Mouse (Mus musculus) liver, embryonic 11.5 days (tissue): ENCODE results near the gene Naa35. TPM values are rescaled to one million over a fixed set of nuclear protein-coding genes. Genes with fewer than 3 reads are reported as not detected.
A peak's percentile ranks its signal among the peaks of the same experiment; 100 is the strongest.

Experiments used
- ATAC-seq: fragments of 200-750 bp; cut with Nextera tagmentation; replicated peaks from 2 replicates; pipeline ENCODE4 v1.8.0; 2017; ENCODE audit warnings: moderate number of reproducible peaks, mild to moderate bottlenecking, moderate TSS enrichment, moderate library complexity; ENCODE audit not compliant: low FRiP score
- DNase-seq: peaks from one replicate; pipeline ENCODE4 v3.0.0-alpha.2; 2017; ENCODE audit warnings: low spot score
- H3K27ac ChIP-seq: fragments of 300-500 bp; sonication (generic); 2 replicates; pipeline ENCODE4 v1.5.1; 2014; ENCODE audit warnings: mild to moderate bottlenecking, low read depth, low read length, control low read depth
- H3K27me3 ChIP-seq: fragments of 300-500 bp; sonication (generic); replicated peaks from 2 replicates; pipeline ENCODE4 v1.6.1; 2014; ENCODE audit warnings: low read length, mixed read lengths; ENCODE audit not compliant: control insufficient read depth, insufficient read depth
- H3K36me3 ChIP-seq: fragments of 300-500 bp; sonication (generic); 2 replicates; pipeline ENCODE4 v1.6.1; 2014; ENCODE audit warnings: mild to moderate bottlenecking, low read length, moderate library complexity, mixed read lengths; ENCODE audit not compliant: control insufficient read depth, insufficient read depth
- H3K4me1 ChIP-seq: fragments of 300-500 bp; sonication (generic); replicated peaks from 2 replicates; pipeline ENCODE4 v1.6.1; 2014; ENCODE audit warnings: low read length, mixed read lengths; ENCODE audit not compliant: control insufficient read depth, insufficient read depth
- H3K4me2 ChIP-seq: fragments of 300-500 bp; sonication (generic); 2 replicates; pipeline ENCODE4 v1.6.1; 2014; ENCODE audit warnings: mild to moderate bottlenecking, control low read depth, moderate library complexity
- H3K4me3 ChIP-seq: fragments of 300-500 bp; sonication (generic); 2 replicates; pipeline ENCODE4 v1.5.1; 2014; ENCODE audit warnings: low read depth, low read length, control low read depth
- H3K9ac ChIP-seq: fragments of 300-500 bp; sonication (generic); 2 replicates; pipeline ENCODE4 v1.6.1; 2014; ENCODE audit warnings: low read depth, low read length, control low read depth
- H3K9me3 ChIP-seq: fragments of 300-500 bp; sonication (generic); 2 replicates; pipeline ENCODE4 v1.6.1; 2016; ENCODE audit warnings: low read length, inconsistent platforms, mixed read lengths; ENCODE audit not compliant: control insufficient read depth
- WGBS: fragments of 180-500 bp; shearing (Covaris S2); extraction: QIAGEN DNeasy Blood & Tissue Kit; methylation state at CpG from one replicate; pipeline ENCODE4 v1.1.7; 2014; 5-methylcytosine and 5-hydroxymethylcytosine counted together
- polyA plus RNA-seq: library from polyadenylated mRNA; unstranded; fragments of >200 nt; fragmentation: Nextera tagmentation; extraction: Ambion mirVana; gene quantifications from 2 replicates; pipeline ENCODE4 v1.2.1, GENCODE M21; 2014

The Naa35 gene
- polyA plus RNA-seq, 1 experiment from 2014 or later = 53.6 TPM

DNA sequence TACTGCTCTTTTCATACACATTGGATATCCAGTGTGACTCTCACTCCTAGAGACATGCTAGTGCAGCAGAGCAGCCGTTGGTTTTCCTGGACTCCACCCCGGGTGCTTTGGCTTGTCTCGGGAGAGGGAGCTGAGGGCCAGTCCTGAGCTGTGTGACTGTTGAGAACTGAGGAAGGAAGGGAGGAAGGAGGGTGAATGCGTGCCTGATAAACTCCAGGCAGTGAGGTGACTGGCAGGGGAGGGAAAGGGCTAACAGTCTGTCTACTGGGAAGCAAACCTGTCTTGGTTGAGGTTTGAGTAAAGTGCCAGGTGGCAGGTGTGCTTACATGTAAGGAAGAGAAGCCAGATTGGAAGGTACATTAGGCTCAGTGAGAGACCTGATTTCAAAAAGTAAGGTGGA, 28.8 kb downstream of the Naa35 start:
- Histone ChIP-seq H3K4me3 (no peak overlapping the region), H3K27ac (no peak overlapping the region), H3K4me1 (no peaks in the 10 kb centered on the region), H3K4me2 (no peak overlapping the region), H3K9ac (no peak overlapping the region), H3K9me3 (no peaks in the 10 kb centered on the region), H3K27me3 (no peaks in the 10 kb centered on the region), H3K36me3 (peaks cover 8% of the 10 kb centered on the region)
- ATAC-seq (no peak), DNase-seq (no peak)
- WGBS = 69% methylated on average over 4 of the region's 4 CpGs

DNA sequence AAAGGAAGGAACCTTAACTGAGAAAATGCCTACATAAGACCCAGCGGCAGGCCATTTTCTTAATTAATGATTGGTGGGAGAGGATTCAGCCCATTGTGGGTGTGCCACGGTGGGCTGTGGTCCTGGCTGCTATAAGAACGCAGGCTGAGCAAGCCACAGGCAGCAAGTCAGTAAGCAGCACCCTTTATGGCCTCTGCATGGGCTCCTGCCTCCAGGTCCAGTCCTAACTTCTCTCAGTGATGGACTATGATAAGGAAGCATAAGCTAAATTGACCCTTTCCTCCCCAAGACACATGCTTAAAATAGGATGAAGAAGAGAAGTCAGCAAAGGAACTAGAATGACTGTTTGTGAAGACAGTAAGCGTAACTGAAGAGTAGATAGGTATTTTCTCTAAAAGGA, 30.1 kb downstream of the Naa35 start:
- H3K4me1 ChIP-seq = no peaks in the 10 kb centered on the region
- ATAC-seq = no peak
- 82% methylated on average over 4 of the region's 4 CpGs for WGBS
- DNase-seq = no peak
- peaks cover 11% of the 10 kb centered on the region for H3K36me3 ChIP-seq
- H3K4me2 ChIP-seq = no peak overlapping the region
- no peak overlapping the region for H3K27ac ChIP-seq
- H3K9me3 ChIP-seq = no peaks in the 10 kb centered on the region
- no peak overlapping the region for H3K4me3 ChIP-seq
- H3K9ac ChIP-seq = no peak overlapping the region; the same call in 1 of the 2 replicates
- H3K27me3 ChIP-seq = no peaks in the 10 kb centered on the region

DNA sequence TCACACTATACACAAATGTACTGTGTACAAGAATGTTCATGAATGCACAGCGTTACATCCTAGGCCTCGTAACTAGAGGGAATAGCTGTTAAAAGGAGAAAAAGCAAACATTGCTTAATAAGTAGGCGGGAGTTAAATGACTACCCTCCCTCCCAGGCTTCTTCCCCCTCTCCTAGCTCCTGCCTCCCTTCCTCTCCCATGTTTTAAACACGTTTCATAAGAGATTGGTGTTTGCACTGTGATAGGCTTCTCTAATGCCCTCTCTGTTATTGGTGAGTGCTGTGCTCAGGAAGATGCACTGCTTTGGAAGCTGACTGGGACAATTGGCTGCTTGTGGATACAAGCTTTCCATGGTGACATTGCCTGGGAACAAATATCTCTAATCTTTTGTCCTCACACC, 30.5 kb downstream of the Naa35 start:
- H3K36me3 ChIP-seq = peaks cover 11% of the 10 kb centered on the region
- DNase-seq (no peak), ATAC-seq (no peak)
- no peak overlapping the region for H3K4me3 ChIP-seq
- H3K27ac ChIP-seq = no peak overlapping the region
- H3K9me3 ChIP-seq = no peaks in the 10 kb centered on the region
- WGBS = 75% methylated on average over 4 of the region's 4 CpGs
- H3K4me1 ChIP-seq = no peaks in the 10 kb centered on the region
- H3K27me3 ChIP-seq = no peaks in the 10 kb centered on the region
- H3K9ac ChIP-seq = no peak overlapping the region
- no peak overlapping the region for H3K4me2 ChIP-seq

DNA sequence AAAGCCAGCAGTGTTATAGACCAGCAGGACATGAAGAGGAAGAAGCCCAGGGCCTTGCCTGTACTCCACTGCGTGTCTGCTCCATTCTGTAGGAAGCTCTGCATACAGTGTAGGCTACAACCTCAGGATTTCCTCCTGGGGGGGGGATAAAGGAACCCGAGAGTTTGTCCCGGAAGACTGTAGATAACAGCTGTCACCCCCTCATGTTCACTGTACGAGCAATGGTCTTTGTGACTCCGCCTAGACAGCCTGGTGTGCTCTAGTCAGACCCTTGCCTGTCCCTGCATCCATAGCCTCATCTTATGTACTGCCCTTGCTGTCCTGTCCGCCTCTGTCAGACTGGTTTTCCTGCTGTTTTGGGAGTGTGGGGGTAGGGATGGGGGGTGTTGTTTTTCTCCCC, 33.4 kb downstream of the Naa35 start:
- Histone ChIP-seq H3K36me3 (peaks cover 11% of the 10 kb centered on the region), H3K4me1 (no peaks in the 10 kb centered on the region), H3K27ac (no peak overlapping the region), H3K4me3 (no peak overlapping the region), H3K9ac (no peak overlapping the region), H3K9me3 (no peaks in the 10 kb centered on the region), H3K4me2 (no peak overlapping the region), H3K27me3 (no peaks in the 10 kb centered on the region)
- peak; percentile 51 for ATAC-seq
- DNase-seq = no peak
- 77% methylated on average over 6 of the region's 6 CpGs for WGBS

DNA sequence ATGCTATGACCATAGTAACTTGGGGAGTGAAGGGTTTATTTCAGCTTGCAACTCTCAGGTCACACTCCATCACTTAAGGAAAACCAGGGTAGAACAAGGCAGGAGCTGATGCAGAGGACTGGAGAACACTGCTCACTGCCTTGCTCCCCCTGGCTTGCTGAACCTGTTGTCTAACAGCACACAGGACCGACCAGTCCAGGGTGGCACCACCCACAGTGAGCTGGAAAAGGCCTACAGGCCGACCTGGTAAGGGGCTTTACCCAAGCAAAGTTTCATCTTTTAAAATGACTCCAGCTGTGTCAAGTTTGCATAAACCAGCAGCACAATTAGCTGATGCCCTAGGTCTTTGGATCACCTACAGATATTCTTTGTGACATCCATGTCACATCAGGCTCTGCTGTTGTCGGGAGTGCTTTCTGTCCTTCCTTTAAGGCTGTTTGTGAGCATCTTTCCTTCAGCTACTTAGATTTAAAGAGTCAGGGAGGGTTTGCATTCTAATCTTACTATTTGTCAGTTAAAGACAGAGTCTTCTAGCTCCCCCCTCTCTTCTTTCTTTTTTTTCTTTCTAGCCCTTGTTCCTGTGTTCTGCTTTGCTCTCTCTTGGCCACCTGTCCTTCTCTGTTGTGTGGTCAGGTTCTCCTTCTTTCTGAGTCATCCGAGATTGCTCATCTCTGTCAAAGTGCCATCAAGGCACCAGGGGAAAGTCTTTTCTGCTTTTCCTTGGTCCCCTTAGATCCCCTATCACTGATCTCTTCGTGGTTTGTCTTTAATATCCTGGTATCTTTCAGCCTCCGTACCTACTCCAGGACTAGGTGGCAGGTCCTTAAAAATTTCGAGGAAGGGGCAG, 36.8 kb downstream of the Naa35 start:
- peaks cover 18% of the 10 kb centered on the region for H3K36me3 ChIP-seq
- H3K4me1 ChIP-seq = no peaks in the 10 kb centered on the region
- no peak for ATAC-seq
- no peak overlapping the region for H3K27ac ChIP-seq
- no peak overlapping the region for H3K4me3 ChIP-seq
- H3K9ac ChIP-seq = no peak overlapping the region
- DNase-seq = no peak
- H3K9me3 ChIP-seq = no peaks in the 10 kb centered on the region
- H3K27me3 ChIP-seq = no peaks in the 10 kb centered on the region
- no peak overlapping the region for H3K4me2 ChIP-seq
- 85% methylated on average over 7 of the region's 7 CpGs for WGBS

DNA sequence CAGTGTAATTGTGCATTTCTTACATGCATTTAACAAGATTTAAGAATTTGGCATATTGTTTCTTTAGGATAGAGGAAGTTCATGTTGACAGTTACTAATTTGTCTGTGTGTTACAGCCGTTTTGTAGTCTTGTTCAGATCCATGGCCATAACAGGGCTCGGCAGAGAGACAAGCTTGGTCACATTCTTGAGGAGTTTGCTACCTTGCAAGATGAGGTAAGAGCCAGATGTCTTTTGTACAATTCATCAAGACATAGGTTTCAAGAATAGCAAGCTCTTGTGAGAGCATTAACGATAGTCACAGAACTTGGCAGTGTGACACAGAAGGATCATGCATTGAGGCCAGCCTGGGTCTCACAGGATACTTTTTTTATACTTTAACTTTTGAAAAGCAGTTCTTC, 39.3 kb downstream of the Naa35 start:
- DNase-seq = no peak
- WGBS = 75% methylated on average over 3 of the region's 3 CpGs
- H3K4me2 ChIP-seq = no peak overlapping the region

DNA sequence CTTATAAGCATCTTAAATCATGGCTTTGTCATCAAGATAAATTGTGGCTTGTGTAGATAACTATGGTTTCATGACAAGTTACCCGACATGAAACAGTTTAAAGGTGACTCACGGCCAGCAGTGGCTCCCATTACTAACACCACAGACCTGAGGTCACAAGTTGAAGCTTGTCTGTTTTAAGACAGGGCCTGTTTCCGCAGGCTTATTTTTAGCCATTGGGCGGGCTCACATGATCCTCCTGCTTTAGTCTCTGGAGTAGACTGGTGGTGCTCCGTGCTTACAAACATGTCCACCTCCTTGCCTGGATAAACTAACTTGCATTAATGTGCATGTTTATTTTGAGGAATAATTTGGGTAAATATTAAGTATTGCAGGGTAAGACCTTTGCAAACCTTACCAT, 39.8 kb downstream of the Naa35 start:
- no peaks in the 10 kb centered on the region for H3K9me3 ChIP-seq
- no peak overlapping the region for H3K4me3 ChIP-seq
- H3K36me3 ChIP-seq = peaks cover 21% of the 10 kb centered on the region; the same call in 1 of the 2 replicates
- H3K4me2 ChIP-seq = no peak overlapping the region
- H3K9ac ChIP-seq = no peak overlapping the region
- ATAC-seq = no peak
- no peaks in the 10 kb centered on the region for H3K4me1 ChIP-seq
- H3K27ac ChIP-seq = no peak overlapping the region
- DNase-seq = no peak
- no peaks in the 10 kb centered on the region for H3K27me3 ChIP-seq
- WGBS = 75% methylated on average over 5 of the region's 5 CpGs

More for the DNA sequence above, 39.3 kb downstream of the Naa35 start:
- Histone ChIP-seq H3K27me3 (no peaks in the 10 kb centered on the region), H3K9me3 (no peaks in the 10 kb centered on the region), H3K9ac (no peak overlapping the region), H3K4me3 (no peak overlapping the region), H3K4me1 (no peaks in the 10 kb centered on the region), H3K36me3 (peaks cover 19% of the 10 kb centered on the region; the same call in 1 of the 2 replicates), H3K27ac (no peak overlapping the region)
- no peak for ATAC-seq

DNA sequence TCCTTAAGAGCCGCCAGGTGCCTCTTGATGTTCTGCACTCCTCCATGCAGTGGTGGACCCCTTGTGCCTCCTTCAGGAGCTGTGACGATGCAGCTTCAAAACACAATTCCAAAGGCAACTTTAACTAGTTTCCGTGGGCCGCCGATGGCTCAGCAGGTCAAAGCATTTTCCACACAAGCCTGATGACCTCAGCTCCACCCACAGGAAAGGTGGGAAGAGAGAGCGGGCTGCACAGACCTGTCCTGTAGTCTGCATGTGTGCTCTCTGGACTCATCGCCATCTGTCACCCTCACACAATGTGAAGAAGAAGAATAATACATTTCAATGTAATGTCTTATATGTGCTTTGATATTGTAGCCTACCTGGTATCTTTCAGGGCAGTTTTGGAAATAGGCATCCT, 41.7 kb downstream of the Naa35 start:
- H3K27ac ChIP-seq = no peak overlapping the region
- H3K27me3 ChIP-seq = no peaks in the 10 kb centered on the region
- 92% methylated on average over 7 of the region's 7 CpGs for WGBS
- peaks cover 25% of the 10 kb centered on the region; the same call in 1 of the 2 replicates for H3K36me3 ChIP-seq
- no peak overlapping the region for H3K4me3 ChIP-seq
- H3K9ac ChIP-seq = no peak overlapping the region
- H3K4me1 ChIP-seq = no peaks in the 10 kb centered on the region
- H3K9me3 ChIP-seq = no peaks in the 10 kb centered on the region
- DNase-seq (no peak), ATAC-seq (no peak)
- no peak overlapping the region for H3K4me2 ChIP-seq

DNA sequence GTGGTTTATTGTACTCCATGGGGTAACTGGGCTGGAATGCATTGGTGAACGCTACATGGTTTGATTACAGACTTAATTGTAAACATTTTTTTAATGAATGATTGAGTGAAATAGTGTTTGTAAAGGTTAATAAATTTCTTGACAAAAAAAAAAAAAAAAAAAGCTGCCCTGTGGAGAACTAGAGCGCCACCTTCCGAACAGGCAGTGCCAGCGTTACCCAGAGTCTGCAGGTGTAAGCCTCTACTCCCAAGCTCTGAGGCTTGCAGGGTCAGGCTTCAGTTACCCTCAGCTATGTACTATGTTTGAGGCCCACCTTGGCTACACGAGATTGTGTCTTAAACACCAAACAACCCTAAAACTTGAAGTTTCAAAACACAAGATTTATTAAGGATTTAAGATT, 49.6 kb downstream of the Naa35 start:
- H3K9me3 ChIP-seq = no peaks in the 10 kb centered on the region
- H3K9ac ChIP-seq = no peak overlapping the region
- no peak overlapping the region for H3K27ac ChIP-seq
- 82% methylated on average over 5 of the region's 5 CpGs for WGBS
- peaks cover 49% of the 10 kb centered on the region for H3K36me3 ChIP-seq
- no peak overlapping the region for H3K4me3 ChIP-seq
- no peaks in the 10 kb centered on the region for H3K27me3 ChIP-seq
- ATAC-seq (no peak), DNase-seq (no peak)
- H3K4me1 ChIP-seq = peaks cover 2% of the 10 kb centered on the region
- H3K4me2 ChIP-seq = no peak overlapping the region
